Mouse (Mus musculus) kidney, postnatal 10 days (tissue): ENCODE measurements around the gene Laptm5.

ENCODE experiments used
- DNase-seq: peaks from one replicate; pipeline ENCODE4 v3.0.0; 2021; ENCODE audit warnings: mixed read lengths

Gene Laptm5

DNA sequence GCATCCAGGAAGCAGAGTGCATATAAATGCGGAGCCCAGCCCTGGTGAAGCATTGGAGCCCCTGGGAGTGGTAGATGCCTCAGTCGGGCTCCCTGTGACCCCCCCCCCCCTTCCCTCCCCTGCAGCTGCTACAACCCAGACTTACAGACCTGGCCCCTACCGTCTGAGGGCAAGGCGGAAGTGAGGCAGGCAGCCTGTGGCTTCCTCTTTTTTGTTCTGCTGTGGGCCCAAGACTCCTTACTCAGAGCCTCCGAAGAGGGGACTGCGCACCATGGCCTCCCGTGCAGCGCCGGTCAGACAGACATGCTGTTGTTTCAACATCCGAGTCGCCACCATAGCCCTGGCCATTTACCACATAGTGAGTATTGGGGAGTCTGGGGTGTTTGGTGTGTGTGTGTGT lies at the start of gene Laptm5:
TSS of gene Laptm5 (plus strand) at position 49 of the 400 bp plus-strand sequence.
- peak; percentile 20 for DNase-seq

DNA sequence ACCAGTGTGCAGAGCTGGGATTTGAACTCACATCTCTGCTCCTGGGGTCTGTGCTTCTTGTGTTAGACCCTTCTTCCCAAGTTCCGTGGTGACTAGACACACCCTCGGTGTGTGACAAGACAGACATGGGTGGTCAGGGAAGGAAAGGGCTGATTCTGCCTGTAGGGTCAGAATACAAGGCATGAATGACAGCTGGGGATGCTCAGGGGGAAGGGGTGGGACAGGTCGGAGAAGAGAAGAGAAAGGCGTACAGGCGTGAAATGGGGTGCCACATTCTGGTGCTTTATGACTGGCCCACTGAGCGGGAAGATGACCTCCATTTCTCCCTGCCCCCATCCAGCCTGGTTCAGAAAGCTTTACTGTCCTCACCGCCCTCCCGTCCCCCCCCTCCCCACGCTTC lies 47.5 kb upstream of the Laptm5 start:
- DNase-seq: no peak

GRCm38 (mm10) chr4:130865901-130866371 lies 47.0 kb upstream of the Laptm5 start:
- no peak for DNase-seq

GRCm38 (mm10) chr4:130867940-130868339 lies 45.0 kb upstream of the Laptm5 start:
- DNase-seq: no peak

DNA sequence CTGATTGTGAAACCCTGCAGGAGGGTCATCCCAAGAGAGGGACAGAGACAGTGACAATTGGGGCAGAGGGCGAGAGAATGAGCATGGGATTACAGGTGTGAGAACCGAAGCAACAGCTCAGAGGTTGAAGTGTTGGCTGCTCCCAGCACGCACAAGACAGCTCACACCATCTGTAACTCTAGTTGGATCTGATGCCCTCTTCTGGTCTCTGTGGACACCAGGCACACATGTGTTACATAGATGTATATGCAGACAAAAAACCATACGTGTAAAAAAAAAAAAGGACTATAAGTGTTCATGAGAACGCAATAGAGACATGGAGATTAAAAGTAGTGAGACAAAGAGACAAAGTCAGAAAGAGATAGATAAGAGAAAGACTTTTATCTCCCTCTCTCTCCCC lies 44.1 kb upstream of the Laptm5 start:
- DNase-seq: no peak

GRCm38 (mm10) chr4:130872414-130872813 lies 40.5 kb upstream of the Laptm5 start:
- DNase-seq: no peak

DNA sequence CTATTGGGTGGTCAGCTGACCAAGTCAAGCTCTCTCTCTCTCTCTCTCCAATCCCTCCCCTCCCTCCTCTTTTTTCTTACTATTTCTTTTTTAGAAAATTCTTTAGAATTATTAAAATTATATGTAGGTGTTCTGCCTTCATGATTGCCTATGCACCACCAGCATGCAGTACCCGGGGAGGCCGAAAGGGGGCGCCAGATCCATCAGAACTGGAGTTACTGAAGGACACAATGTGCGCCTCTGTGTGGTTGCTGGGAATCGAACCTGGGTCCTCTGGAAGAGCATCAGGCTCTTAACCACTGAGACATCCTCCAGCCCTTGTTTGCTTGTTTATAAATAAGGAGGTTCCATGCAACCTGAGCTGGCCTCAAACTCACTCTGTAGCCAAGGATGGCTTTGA lies 39.5 kb upstream of the Laptm5 start:
- peak; percentile 26 for DNase-seq

- DNase-seq: peak; percentile 91
Measured at GRCm38 (mm10) chr4:130874601-130875000, 38.3 kb upstream of the Laptm5 start.

DNA sequence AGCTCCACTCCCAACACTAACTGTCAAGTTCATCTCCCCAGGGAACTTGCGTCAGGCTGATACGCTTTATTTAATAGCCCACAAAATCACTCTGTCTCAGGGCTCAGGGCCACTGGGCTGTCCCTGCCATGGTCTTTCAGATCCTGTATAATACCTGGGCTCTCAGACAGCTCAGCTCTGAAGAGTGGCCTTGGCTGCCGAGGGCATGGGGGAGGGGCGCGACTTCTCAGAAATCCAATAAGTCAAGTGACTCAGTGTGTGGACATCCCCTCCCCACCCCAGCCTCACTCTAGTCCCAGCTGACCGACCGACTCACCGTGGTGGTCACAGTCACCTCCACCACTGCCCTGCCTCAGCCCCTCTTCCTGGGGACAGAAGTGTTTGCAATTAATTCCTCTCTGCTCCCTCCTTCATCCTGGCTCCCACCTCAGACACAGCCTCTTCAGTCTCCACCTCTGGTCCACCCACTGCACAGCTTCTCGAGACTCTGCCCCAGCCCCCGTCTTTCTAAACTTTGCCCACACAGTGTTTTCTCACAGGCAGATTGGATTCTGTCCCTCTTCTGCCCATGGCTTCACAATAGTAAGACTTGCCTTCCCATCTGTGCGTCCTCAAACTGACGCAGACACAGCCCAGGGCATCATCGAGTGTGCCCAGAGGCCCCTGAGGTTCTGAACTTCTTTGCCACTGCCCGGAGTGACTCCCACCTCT lies 36.8 kb upstream of the Laptm5 start:
- DNase-seq: no peak

DNA sequence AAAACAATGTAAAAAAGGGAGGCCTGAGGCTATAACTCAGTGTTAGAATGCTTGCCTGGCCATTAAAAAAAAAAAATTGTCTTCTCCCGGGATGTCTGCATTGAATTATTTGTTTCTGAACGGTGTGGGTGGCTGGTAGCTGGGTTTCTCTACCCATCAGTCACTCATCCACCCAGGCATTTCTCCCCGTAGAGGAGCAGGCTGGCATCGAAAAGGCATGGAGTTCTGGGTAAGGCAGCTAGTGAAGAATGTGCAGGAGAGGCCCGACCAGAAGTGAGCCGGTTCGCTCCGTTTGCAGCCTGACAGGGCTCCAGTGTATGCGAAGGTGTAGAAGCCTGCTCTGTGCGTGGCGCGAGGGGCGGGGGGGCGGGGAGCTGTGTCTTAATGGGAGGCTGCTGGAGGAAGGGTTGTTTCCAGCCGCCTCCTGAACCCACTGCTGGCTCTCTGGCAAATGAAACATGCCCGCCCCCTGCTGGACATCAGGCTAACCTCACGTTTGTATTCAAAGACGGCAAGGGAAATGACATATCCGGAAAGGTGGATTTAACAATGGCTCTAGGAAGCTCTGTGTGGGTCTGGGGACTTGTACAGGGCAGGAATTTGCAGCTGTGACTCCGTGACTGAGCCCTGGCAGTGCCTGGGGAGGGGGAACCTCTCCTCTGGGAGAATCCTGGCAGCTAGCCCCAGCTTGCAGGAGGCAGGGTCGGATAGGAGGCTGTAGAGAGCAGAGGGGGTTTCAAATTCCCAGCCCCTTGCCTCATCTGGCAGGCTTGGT lies 34.5 kb upstream of the Laptm5 start:
- peak; percentile 95 for DNase-seq

DNA sequence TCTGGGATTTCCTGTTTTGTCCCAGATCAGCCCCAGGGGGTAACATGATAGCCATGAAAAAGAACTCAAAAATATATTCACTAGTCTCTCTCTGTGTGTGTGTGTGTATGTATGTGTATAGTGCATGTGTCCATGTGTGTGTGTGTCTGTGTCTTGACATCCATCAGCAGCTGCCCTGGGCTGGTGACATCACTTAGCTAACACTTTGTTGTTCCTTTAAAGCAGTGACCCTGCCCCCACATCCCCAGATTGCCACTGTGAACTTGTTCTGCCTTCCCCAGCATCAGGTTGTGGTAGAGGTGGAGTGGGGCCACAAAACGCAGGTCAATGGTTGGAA lies 33.9 kb upstream of the Laptm5 start:
- no peak for DNase-seq

- DNase-seq: no peak
Measured at GRCm38 (mm10) chr4:130881336-130881735, 31.6 kb upstream of the Laptm5 start.

GRCm38 (mm10) chr4:130882762-130883161 lies 30.2 kb upstream of the Laptm5 start:
- DNase-seq: no peak

DNA sequence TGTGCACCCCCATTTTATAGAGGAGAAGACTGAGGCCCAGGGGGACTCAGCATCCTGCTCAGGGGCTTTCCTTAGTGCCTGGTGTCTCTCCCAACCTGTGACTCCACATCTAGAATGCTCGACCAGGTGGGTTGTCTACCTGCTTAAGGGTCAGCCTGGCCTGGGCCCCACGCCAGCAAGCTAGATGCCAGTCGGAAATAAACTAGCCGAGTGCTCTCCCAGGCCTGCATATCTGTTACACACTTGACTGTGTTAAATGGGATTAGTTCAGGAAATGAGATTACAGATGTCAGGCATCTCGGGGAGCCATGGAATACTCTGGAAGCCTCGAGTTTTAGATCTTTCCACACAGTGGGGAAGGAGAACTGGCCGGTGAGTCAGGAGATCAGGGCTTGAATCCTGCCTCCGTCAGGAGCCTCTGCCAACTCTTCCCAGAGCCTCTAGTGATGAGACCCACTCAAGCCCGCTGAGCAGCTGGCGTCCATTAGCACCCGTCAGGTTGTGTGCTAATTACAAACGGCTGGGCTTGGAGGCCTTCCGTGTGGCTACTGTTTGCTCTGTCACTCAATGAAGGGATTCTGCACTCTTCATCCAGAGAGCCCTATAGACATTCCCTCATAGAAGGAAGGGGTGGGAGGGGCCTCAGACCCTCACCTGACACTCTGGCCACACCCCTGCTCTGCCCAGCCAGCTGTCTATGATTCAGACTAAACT lies 28.9 kb upstream of the Laptm5 start:
- DNase-seq: peak; percentile 20

- DNase-seq: no peak
Measured at GRCm38 (mm10) chr4:130887148-130887745, 25.7 kb upstream of the Laptm5 start.

GRCm38 (mm10) chr4:130889777-130890510 lies 23.0 kb upstream of the Laptm5 start:
- DNase-seq: peak; percentile 41

GRCm38 (mm10) chr4:130890511-130890840 lies 22.4 kb upstream of the Laptm5 start:
- peak; percentile 24 for DNase-seq

GRCm38 (mm10) chr4:130892001-130892587 lies 20.8 kb upstream of the Laptm5 start:
- peak; percentile 85 for DNase-seq

GRCm38 (mm10) chr4:130893688-130894087 lies 19.2 kb upstream of the Laptm5 start:
- DNase-seq: no peak

DNA sequence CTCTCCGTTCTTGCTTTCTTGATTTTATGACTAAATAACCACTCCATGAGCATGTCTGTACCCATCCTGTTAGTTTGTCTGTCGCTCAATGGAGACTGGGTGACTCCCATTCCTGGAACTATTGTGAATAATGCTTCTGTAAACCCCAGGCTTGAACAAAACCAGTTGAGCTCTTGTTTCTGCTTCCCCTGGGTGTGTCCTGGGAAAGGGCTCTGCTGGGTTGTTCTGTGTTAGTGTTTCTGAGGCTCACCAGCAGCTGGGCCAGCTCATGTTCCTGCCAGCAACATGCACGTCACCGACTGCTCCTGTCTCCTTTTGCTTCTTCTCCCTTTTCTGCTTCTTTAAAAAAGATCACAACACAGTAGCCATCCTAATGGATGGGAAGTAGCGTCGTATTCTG lies 17.2 kb upstream of the Laptm5 start:
- DNase-seq: no peak

DNA sequence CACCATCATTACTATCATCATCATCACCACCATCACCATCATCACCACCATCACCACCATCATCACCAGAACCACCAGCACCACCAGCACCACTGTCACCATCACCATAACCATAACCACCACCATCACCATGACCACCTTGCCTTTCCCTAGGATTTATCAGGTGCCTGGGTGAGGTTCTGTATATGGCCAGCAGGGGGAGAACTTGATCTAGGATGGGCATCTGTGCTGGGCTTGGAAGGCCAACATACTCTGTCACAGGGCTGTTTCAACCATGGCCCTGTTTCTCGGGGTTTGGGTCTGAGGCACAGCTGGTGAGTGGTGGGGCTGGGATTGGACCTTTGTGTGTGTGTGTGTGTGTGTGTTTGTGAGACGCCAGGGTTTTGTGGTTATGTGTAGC lies 16.6 kb upstream of the Laptm5 start:
- peak; percentile 66 for DNase-seq

GRCm38 (mm10) chr4:130899383-130899781 lies 13.5 kb upstream of the Laptm5 start:
- DNase-seq: no peak
